Mouse (Mus musculus): ENCODE measurements at regions not wholly inside any gene's neighbourhood (a gene's known extent, or its start where the extent isn't known, plus 50 kb on each side); places are given as distances from the start of the nearest gene placed in this dataset.

GRCm38 (mm10) chr16:78242678-78243077 is 58.6 kb upstream of the Cxadr start:
- TF ChIP-seq CTCF (IDR thresholded peaks at IDR 0.05; ENCODE audit: low read depth, low read length): no peak
- TF ChIP-seq POLR2A (IDR thresholded peaks at IDR 0.05; ENCODE audit: extremely low read depth, insufficient read depth, low read length): no peak
